Mouse (Mus musculus) kidney, postnatal 0 days (tissue): ENCODE data around the gene Apold1. TPM values are rescaled to one million over a fixed set of nuclear protein-coding genes. Genes with fewer than 3 reads are reported as not detected.

ENCODE experiments used
- ATAC-seq: fragments of 200-750 bp; cut with Nextera tagmentation; replicated peaks from 2 replicates; pipeline ENCODE4 v1.8.0; 2017; ENCODE audit warnings: low read depth, moderate number of reproducible peaks, moderate TSS enrichment, moderate library complexity; ENCODE audit not compliant: low FRiP score
- DNase-seq: peaks from one replicate; pipeline ENCODE4 v3.0.0-alpha.2; 2016; ENCODE audit warnings: low spot score
- H3K27ac ChIP-seq: fragments of 300-500 bp; sonication (generic); 2 replicates; pipeline ENCODE4 v1.5.1; 2014; ENCODE audit warnings: mild to moderate bottlenecking
- H3K27me3 ChIP-seq: fragments of 300-500 bp; sonication (generic); 2 replicates; pipeline ENCODE4 v1.6.1; 2014; ENCODE audit warnings: low read length, mixed read lengths; ENCODE audit not compliant: insufficient read depth
- H3K36me3 ChIP-seq: fragments of 300-500 bp; sonication (generic); 2 replicates; pipeline ENCODE4 v1.6.1; 2014; ENCODE audit warnings: low read length, mixed read lengths; ENCODE audit not compliant: insufficient read depth
- H3K4me1 ChIP-seq: fragments of 300-500 bp; sonication (generic); replicated peaks from 2 replicates; pipeline ENCODE4 v1.6.1; 2014; ENCODE audit warnings: antibody characterized with exemption, low read length, mixed read lengths; ENCODE audit not compliant: insufficient read depth
- H3K4me2 ChIP-seq: fragments of 300-500 bp; sonication (generic); 2 replicates; pipeline ENCODE4 v1.6.1; 2014; ENCODE audit warnings: mild to moderate bottlenecking, low read length, moderate library complexity, mixed read lengths
- H3K4me3 ChIP-seq: fragments of 300-500 bp; sonication (generic); replicated peaks from 2 replicates; pipeline ENCODE4 v1.5.1; 2014; ENCODE audit warnings: low read depth, low read length
- H3K9ac ChIP-seq: fragments of 300-500 bp; sonication (generic); 2 replicates; pipeline ENCODE4 v1.6.1; 2014; ENCODE audit warnings: low read depth, low read length
- H3K9me3 ChIP-seq: fragments of 300-500 bp; sonication (generic); replicated peaks from 2 replicates; pipeline ENCODE4 v1.6.1; 2016; ENCODE audit warnings: low read length, inconsistent platforms, mixed read lengths
- CTCF ChIP-seq: IDR thresholded peaks from 2 replicates; pipeline ENCODE4 v1.5.1; 2016; ENCODE audit warnings: antibody characterized with exemption, low read depth, mild to moderate bottlenecking, moderate library complexity
- WGBS: fragments of 180-500 bp; shearing (Covaris S2); extraction: QIAGEN DNeasy Blood & Tissue Kit; methylation state at CpG from one replicate; pipeline ENCODE4 v1.1.7; 2014; 5-methylcytosine and 5-hydroxymethylcytosine counted together
- polyA plus RNA-seq: library from polyadenylated mRNA; unstranded; fragments of >200 nt; fragmentation: Nextera tagmentation; extraction: Ambion mirVana; gene quantifications from 2 replicates; pipeline ENCODE4 v1.2.1, GENCODE M21; 2015

The Apold1 gene
- polyA plus RNA-seq, 1 experiment from 2014 or later = 4.4 TPM

DNA sequence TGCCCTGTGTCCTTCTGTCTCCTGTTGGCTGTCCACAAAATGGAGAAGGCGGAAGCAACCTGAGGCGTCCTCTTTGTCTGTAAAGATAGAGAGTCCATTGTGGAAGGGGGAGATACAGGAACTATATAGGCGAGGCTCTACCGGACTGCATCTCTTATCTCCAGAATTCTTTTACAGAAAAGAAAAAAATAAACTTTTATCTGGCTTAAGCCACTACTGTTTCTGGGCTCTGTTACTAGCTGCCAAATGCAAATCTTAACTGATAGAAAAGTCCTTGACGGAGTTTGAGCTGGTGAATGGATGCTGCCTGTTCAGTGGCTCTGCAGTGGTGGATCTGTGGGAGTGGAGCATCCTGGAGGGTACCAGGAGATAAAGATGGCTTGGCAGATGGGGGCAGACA is 30.2 kb upstream of the Apold1 start:
- 88% methylated on average over 5 of the region's 5 CpGs for WGBS
- H3K9ac ChIP-seq = no peak overlapping the region
- ATAC-seq (no peak), DNase-seq (no peak)
- no peak overlapping the region for H3K4me2 ChIP-seq
- H3K4me3 ChIP-seq = no peak overlapping the region
- H3K27me3 ChIP-seq = no peaks in the 10 kb centered on the region
- no peak overlapping the region for H3K27ac ChIP-seq
- H3K9me3 ChIP-seq = no peaks in the 10 kb centered on the region
- no peaks in the 10 kb centered on the region for H3K4me1 ChIP-seq
- H3K36me3 ChIP-seq = no peaks in the 10 kb centered on the region
- no peak for TF ChIP-seq CTCF

DNA sequence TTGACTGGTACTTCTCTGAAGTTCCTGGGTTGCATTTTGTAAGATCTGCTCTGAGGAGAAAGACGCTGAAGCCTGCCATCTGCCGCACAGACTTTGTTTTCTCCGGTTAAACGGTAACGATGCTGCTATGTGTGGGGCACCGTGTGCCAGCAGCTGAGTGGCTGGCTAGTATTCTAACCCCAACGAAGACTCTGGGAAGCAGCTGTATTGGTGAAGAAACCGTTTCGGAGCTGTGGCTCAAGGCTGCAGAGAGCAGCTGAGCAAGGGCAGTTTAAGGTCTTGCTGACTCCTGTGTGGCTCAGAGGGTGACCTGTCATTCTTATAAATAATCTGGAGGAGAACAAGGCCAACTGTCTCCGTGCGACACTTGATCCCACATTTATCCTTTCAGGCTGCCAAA is 27.5 kb upstream of the Apold1 start:
- no peak for DNase-seq
- TF ChIP-seq CTCF = peak; percentile 23; the same call in 1 of the 2 replicates

DNA sequence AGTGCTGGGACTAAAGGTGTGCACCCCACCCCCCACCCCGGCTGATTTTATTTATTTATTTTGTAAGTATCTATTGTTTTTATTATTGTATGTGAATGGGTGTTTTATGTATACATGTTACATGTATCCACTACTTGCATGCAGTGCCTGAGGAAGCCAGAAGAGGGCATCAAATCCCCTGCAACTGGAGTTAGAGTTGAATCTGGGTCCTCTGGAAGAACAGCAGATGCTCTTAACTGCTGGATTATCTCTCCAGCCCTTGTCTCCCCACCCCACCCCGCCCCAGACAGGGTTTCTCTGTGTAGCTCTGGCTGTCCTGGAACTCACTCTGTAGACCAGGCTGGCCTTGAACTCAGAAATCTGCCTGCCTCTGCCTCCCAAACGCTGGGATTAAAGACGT is 25.1 kb upstream of the Apold1 start:
- WGBS = 86% methylated on average over 4 of the region's 4 CpGs
- no peaks in the 10 kb centered on the region for H3K36me3 ChIP-seq
- H3K27ac ChIP-seq = no peak overlapping the region
- no peak for DNase-seq
- H3K4me3 ChIP-seq = no peak overlapping the region
- no peak for ATAC-seq
- no peak overlapping the region for H3K9ac ChIP-seq
- TF ChIP-seq CTCF = peak; percentile 32; the same call in 1 of the 2 replicates
- H3K4me2 ChIP-seq = no peak overlapping the region
- no peaks in the 10 kb centered on the region for H3K27me3 ChIP-seq
- no peaks in the 10 kb centered on the region for H3K4me1 ChIP-seq
- no peaks in the 10 kb centered on the region for H3K9me3 ChIP-seq

More for the DNA sequence above, 27.5 kb upstream of the Apold1 start:
- Histone ChIP-seq H3K27me3 (no peaks in the 10 kb centered on the region), H3K9me3 (no peaks in the 10 kb centered on the region), H3K27ac (peak overlapping the region; percentile 36; the same call in 1 of the 2 replicates), H3K9ac (peak overlapping the region; percentile 28; the same call in 1 of the 2 replicates), H3K4me2 (no peak overlapping the region; the same call in 1 of the 2 replicates), H3K4me3 (0 out of 2 replicates have a peak overlapping the region, but pooled peaks have one; percentile 4), H3K36me3 (no peaks in the 10 kb centered on the region), H3K4me1 (no peaks in the 10 kb centered on the region)
- peak; percentile 59 for ATAC-seq
- WGBS = 35% methylated on average over 11 of the region's 11 CpGs

DNA sequence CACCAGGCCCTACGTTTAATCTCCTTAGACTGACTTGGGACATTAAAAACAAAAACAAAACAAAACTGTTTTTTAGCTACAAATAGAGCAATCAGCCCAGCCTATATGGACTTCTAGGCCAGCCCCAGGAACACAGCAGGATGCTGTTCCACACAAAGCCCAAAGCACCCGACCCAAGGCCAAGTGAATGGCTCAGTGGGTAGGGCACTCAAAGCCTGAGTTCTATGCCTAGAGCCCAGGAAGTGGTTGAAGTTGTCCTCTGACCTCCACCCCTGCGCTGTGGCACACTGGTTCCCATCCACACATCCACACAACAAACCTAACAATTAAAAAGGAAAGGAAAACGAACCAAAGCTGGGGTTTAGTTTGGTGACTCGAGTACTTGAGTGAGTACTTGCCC is 20.2 kb upstream of the Apold1 start:
- Histone ChIP-seq H3K4me2 (no peak overlapping the region), H3K27me3 (no peaks in the 10 kb centered on the region), H3K9ac (no peak overlapping the region), H3K4me1 (no peaks in the 10 kb centered on the region), H3K36me3 (no peaks in the 10 kb centered on the region), H3K27ac (no peak overlapping the region), H3K9me3 (no peaks in the 10 kb centered on the region), H3K4me3 (no peak overlapping the region)
- DNase-seq = no peak
- 43% methylated on average over 5 of the region's 5 CpGs for WGBS
- no peak for TF ChIP-seq CTCF
- ATAC-seq = no peak

DNA sequence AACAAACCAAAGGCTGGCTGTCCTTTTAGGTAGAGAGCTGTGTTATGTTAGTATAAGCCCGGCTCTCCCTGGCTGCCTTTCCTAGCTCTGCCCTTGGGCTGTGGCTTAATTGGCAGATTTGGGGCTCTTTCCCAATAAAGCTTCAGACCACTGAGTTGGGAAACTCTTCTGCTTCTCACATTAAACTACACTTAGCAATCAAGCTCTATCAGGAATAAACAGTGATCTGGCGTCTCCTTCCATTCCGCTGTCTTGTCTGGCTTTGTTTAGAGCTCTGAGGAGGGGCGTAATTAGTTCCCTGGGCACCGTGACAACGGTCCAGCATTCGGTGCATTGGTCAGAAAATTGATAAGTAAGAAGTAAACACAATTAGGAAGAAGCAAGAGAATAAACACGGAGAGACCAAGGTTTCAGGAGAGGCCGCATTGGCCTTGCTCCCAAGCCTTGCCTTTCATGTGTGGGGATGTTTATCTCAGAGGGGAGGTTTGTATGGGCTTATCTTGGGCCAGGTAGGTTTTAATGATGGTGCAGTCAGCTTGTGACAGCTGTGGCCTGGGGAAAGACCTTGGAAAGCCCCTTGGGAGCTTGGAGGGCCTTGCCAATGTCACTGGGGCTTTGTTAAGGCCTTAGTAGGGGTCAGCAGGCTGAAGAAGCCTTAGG is 19.5 kb upstream of the Apold1 start:
- Histone ChIP-seq H3K36me3 (no peaks in the 10 kb centered on the region), H3K27me3 (no peaks in the 10 kb centered on the region), H3K27ac (no peak overlapping the region), H3K9me3 (no peaks in the 10 kb centered on the region), H3K9ac (no peak overlapping the region), H3K4me1 (no peaks in the 10 kb centered on the region), H3K4me3 (no peak overlapping the region), H3K4me2 (no peak overlapping the region)
- DNase-seq (no peak), ATAC-seq (no peak)
- TF ChIP-seq CTCF = no peak
- WGBS = 54% methylated on average over 9 of the region's 9 CpGs

DNA sequence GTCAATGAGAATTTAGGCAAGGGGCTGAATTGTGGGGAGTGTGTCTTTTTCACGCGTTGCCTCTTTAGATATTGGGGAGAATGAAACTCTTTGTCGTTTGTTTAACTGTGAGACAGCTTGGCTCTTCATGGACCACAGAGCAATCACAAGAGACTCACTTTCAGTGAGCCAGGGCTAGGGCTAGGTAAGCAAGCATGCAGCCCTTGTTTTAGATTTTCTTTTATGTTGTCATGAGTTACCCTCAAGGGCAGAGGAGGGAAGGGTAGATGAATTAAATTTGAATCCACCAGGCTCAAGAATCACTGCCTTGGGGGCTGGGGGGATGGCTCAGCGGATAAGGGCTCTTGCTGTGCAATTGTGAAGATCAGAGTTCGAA is 19.0 kb upstream of the Apold1 start:
- Histone ChIP-seq H3K36me3 (no peaks in the 10 kb centered on the region), H3K9me3 (no peaks in the 10 kb centered on the region), H3K4me1 (no peaks in the 10 kb centered on the region), H3K27ac (no peak overlapping the region), H3K27me3 (no peaks in the 10 kb centered on the region), H3K4me2 (no peak overlapping the region), H3K9ac (no peak overlapping the region), H3K4me3 (no peak overlapping the region)
- no peak for ATAC-seq
- TF ChIP-seq CTCF = no peak
- 77% methylated on average over 5 of the region's 5 CpGs for WGBS
- DNase-seq = no peak

DNA sequence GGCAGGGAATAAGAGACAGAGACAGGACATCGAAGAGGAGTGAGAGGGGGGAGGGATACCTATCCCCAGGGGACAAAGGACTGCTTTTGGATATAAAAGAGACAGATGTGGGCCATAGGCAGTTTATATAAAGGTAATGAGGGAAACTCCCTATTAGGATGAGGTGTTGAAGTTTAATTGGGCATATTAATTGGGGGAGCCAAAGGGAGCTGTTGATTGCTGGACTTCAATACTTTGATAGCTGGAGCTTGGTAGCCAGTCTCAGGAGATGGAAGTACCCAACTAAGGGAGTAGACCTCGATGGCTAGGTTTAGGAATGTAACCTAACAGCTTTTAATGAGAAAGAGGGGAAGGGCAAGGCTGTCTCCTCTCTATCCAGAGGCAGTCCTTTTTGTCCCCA is 17.6 kb upstream of the Apold1 start:
- Histone ChIP-seq H3K36me3 (no peaks in the 10 kb centered on the region), H3K4me3 (no peak overlapping the region), H3K4me1 (no peaks in the 10 kb centered on the region), H3K4me2 (no peak overlapping the region), H3K27ac (no peak overlapping the region), H3K9me3 (no peaks in the 10 kb centered on the region), H3K9ac (no peak overlapping the region), H3K27me3 (no peaks in the 10 kb centered on the region)
- DNase-seq (no peak), ATAC-seq (no peak)
- WGBS = 54% methylated on average over 2 of the region's 2 CpGs
- TF ChIP-seq CTCF = no peak
